Mouse (Mus musculus): ENCODE measurements at regions not wholly inside any gene's neighbourhood (a gene's known extent, or its start where the extent isn't known, plus 50 kb on each side); places are given as distances from the start of the nearest gene placed in this dataset.

- Histone ChIP-seq H3K9me3 (ENCODE audit: control insufficient read depth, insufficient read depth, low read depth, low read length) (no peaks in the 10 kb centered on the region), H3K27ac (ENCODE audit: insufficient read depth, low read depth, low read length, poor library complexity, severe bottlenecking) (no peak overlapping the region), H3K36me3 (ENCODE audit: control insufficient read depth, insufficient read depth, low read length, poor library complexity, severe bottlenecking) (no peaks in the 10 kb centered on the region), H3K4me1 (ENCODE audit: control insufficient read depth in 2 of 2, insufficient read depth in 2 of 2, low read length in 2 of 2, poor library complexity in 1 of 2) (no peaks in the 10 kb centered on the region), H3K9ac (ENCODE audit: insufficient read depth, low read depth, low read length, poor library complexity, severe bottlenecking) (no peak overlapping the region), H3K4me3 (ENCODE audit: insufficient read depth in 1 of 2, low read depth in 1 of 2, low read length in 2 of 2, poor library complexity in 1 of 2, severe bottlenecking in 1 of 2) (no peak overlapping the region)
- no peak for DNase-seq (ENCODE audit: low read depth, low spot score)
- TF ChIP-seq ZNF384 (IDR thresholded peaks at IDR 0.05; ENCODE audit: low read depth, low read length) (no peak), ZC3H11A (IDR thresholded peaks at IDR 0.05; ENCODE audit: borderline replicate concordance, low read depth, low read length) (no peak), CHD2 (IDR thresholded peaks at IDR 0.05; ENCODE audit: low read depth, low read length) (no peak), HCFC1 (IDR thresholded peaks at IDR 0.05; ENCODE audit: borderline replicate concordance, insufficient read depth, low read length) (no peak), MAFK (IDR thresholded peaks at IDR 0.05; ENCODE audit: insufficient read depth, low read depth, low read length) (no peak)
- in situ Hi-C loops (cut with MboI; ENCODE audit: low sequenced_read_pairs in 2 of 2, unreplicated experiment in 2 of 2) = no loop called here
These were observed 84.2 kb downstream of the Icos start for GRCm38 (mm10) chr1:61061892-61062460.

- DNase-seq (ENCODE audit: low read depth, low spot score) = no peak
- in situ Hi-C loops (cut with MboI; ENCODE audit: low sequenced_read_pairs in 2 of 2, unreplicated experiment in 2 of 2) = no loop called here
- no peak overlapping the region for H3K9ac ChIP-seq (ENCODE audit: insufficient read depth, low read depth, low read length, poor library complexity, severe bottlenecking)
- no peak overlapping the region for H3K27ac ChIP-seq (ENCODE audit: insufficient read depth, low read depth, low read length, poor library complexity, severe bottlenecking)
- no peaks in the 10 kb centered on the region for H3K4me1 ChIP-seq (ENCODE audit: control insufficient read depth in 2 of 2, insufficient read depth in 2 of 2, low read length in 2 of 2, poor library complexity in 1 of 2)
- no peaks in the 10 kb centered on the region for H3K9me3 ChIP-seq (ENCODE audit: control insufficient read depth, insufficient read depth, low read depth, low read length)
- H3K4me3 ChIP-seq (ENCODE audit: insufficient read depth in 1 of 2, low read depth in 1 of 2, low read length in 2 of 2, poor library complexity in 1 of 2, severe bottlenecking in 1 of 2) = no peak overlapping the region
- no peak for TF ChIP-seq MAFK (IDR thresholded peaks at IDR 0.05; ENCODE audit: insufficient read depth, low read depth, low read length)
- TF ChIP-seq ZNF384 (IDR thresholded peaks at IDR 0.05; ENCODE audit: low read depth, low read length) = no peak
- no peak for TF ChIP-seq CHD2 (IDR thresholded peaks at IDR 0.05; ENCODE audit: low read depth, low read length)
- TF ChIP-seq ZC3H11A (IDR thresholded peaks at IDR 0.05; ENCODE audit: borderline replicate concordance, low read depth, low read length) = no peak
- TF ChIP-seq HCFC1 (IDR thresholded peaks at IDR 0.05; ENCODE audit: borderline replicate concordance, insufficient read depth, low read length) = no peak
- H3K36me3 ChIP-seq (ENCODE audit: control insufficient read depth, insufficient read depth, low read length, poor library complexity, severe bottlenecking) = no peaks in the 10 kb centered on the region
These were observed 90.4 kb downstream of the Icos start for GRCm38 (mm10) chr1:61068112-61068511.

- in situ Hi-C loops (cut with MboI; ENCODE audit: low sequenced_read_pairs in 2 of 2, unreplicated experiment in 2 of 2) = no loop called here
- Histone ChIP-seq H3K9ac (ENCODE audit: insufficient read depth, low read depth, low read length, poor library complexity, severe bottlenecking) (no peak overlapping the region), H3K27ac (ENCODE audit: insufficient read depth, low read depth, low read length, poor library complexity, severe bottlenecking) (no peak overlapping the region), H3K4me1 (ENCODE audit: control insufficient read depth in 2 of 2, insufficient read depth in 2 of 2, low read length in 2 of 2, poor library complexity in 1 of 2) (no peaks in the 10 kb centered on the region), H3K9me3 (ENCODE audit: control insufficient read depth, insufficient read depth, low read depth, low read length) (no peaks in the 10 kb centered on the region), H3K4me3 (ENCODE audit: insufficient read depth in 1 of 2, low read depth in 1 of 2, low read length in 2 of 2, poor library complexity in 1 of 2, severe bottlenecking in 1 of 2) (no peak overlapping the region), H3K36me3 (ENCODE audit: control insufficient read depth, insufficient read depth, low read length, poor library complexity, severe bottlenecking) (no peaks in the 10 kb centered on the region)
- DNase-seq (ENCODE audit: low read depth, low spot score) = no peak
- TF ChIP-seq ZC3H11A (IDR thresholded peaks at IDR 0.05; ENCODE audit: borderline replicate concordance, low read depth, low read length) (no peak), ZNF384 (IDR thresholded peaks at IDR 0.05; ENCODE audit: low read depth, low read length) (no peak), MAFK (IDR thresholded peaks at IDR 0.05; ENCODE audit: insufficient read depth, low read depth, low read length) (no peak), CHD2 (IDR thresholded peaks at IDR 0.05; ENCODE audit: low read depth, low read length) (no peak), HCFC1 (IDR thresholded peaks at IDR 0.05; ENCODE audit: borderline replicate concordance, insufficient read depth, low read length) (no peak)
These were observed 96.4 kb downstream of the Icos start for GRCm38 (mm10) chr1:61074127-61074526.

- TF ChIP-seq MAFK (IDR thresholded peaks at IDR 0.05; ENCODE audit: insufficient read depth, low read depth, low read length) (no peak), ZC3H11A (IDR thresholded peaks at IDR 0.05; ENCODE audit: borderline replicate concordance, low read depth, low read length) (no peak), ZNF384 (IDR thresholded peaks at IDR 0.05; ENCODE audit: low read depth, low read length) (no peak), HCFC1 (IDR thresholded peaks at IDR 0.05; ENCODE audit: borderline replicate concordance, insufficient read depth, low read length) (no peak), CHD2 (IDR thresholded peaks at IDR 0.05; ENCODE audit: low read depth, low read length) (no peak)
- Histone ChIP-seq H3K4me1 (ENCODE audit: control insufficient read depth in 2 of 2, insufficient read depth in 2 of 2, low read length in 2 of 2, poor library complexity in 1 of 2) (no peaks in the 10 kb centered on the region), H3K9ac (ENCODE audit: insufficient read depth, low read depth, low read length, poor library complexity, severe bottlenecking) (no peak overlapping the region), H3K36me3 (ENCODE audit: control insufficient read depth, insufficient read depth, low read length, poor library complexity, severe bottlenecking) (no peaks in the 10 kb centered on the region), H3K27ac (ENCODE audit: insufficient read depth, low read depth, low read length, poor library complexity, severe bottlenecking) (no peak overlapping the region), H3K4me3 (ENCODE audit: insufficient read depth in 1 of 2, low read depth in 1 of 2, low read length in 2 of 2, poor library complexity in 1 of 2, severe bottlenecking in 1 of 2) (no peak overlapping the region), H3K9me3 (ENCODE audit: control insufficient read depth, insufficient read depth, low read depth, low read length) (no peaks in the 10 kb centered on the region)
- in situ Hi-C loops (cut with MboI; ENCODE audit: low sequenced_read_pairs in 2 of 2, unreplicated experiment in 2 of 2) = no loop called here
- no peak for DNase-seq (ENCODE audit: low read depth, low spot score)
These were observed 97.6 kb downstream of the Icos start for GRCm38 (mm10) chr1:61075335-61075734.

- H3K4me3 ChIP-seq (ENCODE audit: insufficient read depth in 1 of 2, low read depth in 1 of 2, low read length in 2 of 2, poor library complexity in 1 of 2, severe bottlenecking in 1 of 2) = no peak overlapping the region
- H3K4me1 ChIP-seq (ENCODE audit: control insufficient read depth in 2 of 2, insufficient read depth in 2 of 2, low read length in 2 of 2, poor library complexity in 1 of 2) = no peaks in the 10 kb centered on the region
- H3K27ac ChIP-seq (ENCODE audit: insufficient read depth, low read depth, low read length, poor library complexity, severe bottlenecking) = no peak overlapping the region
- TF ChIP-seq HCFC1 (IDR thresholded peaks at IDR 0.05; ENCODE audit: borderline replicate concordance, insufficient read depth, low read length) = no peak
- no peaks in the 10 kb centered on the region for H3K9me3 ChIP-seq (ENCODE audit: control insufficient read depth, insufficient read depth, low read depth, low read length)
- H3K36me3 ChIP-seq (ENCODE audit: control insufficient read depth, insufficient read depth, low read length, poor library complexity, severe bottlenecking) = no peaks in the 10 kb centered on the region
- no peak for DNase-seq (ENCODE audit: low read depth, low spot score)
- in situ Hi-C loops (cut with MboI; ENCODE audit: low sequenced_read_pairs in 2 of 2, unreplicated experiment in 2 of 2) = no loop called here
- H3K9ac ChIP-seq (ENCODE audit: insufficient read depth, low read depth, low read length, poor library complexity, severe bottlenecking) = no peak overlapping the region
These were observed 107.0 kb downstream of the Icos start for GRCm38 (mm10) chr1:61084732-61085131.

Measured in ES-E14 (cell line).